Mouse (Mus musculus): ENCODE measurements around the gene Krt19. TPM values are rescaled to one million over a fixed set of nuclear protein-coding genes. Genes with fewer than 3 reads are reported as not detected.

Krt19 gene
- not detected for polyA plus RNA-seq (2021)

DNA sequence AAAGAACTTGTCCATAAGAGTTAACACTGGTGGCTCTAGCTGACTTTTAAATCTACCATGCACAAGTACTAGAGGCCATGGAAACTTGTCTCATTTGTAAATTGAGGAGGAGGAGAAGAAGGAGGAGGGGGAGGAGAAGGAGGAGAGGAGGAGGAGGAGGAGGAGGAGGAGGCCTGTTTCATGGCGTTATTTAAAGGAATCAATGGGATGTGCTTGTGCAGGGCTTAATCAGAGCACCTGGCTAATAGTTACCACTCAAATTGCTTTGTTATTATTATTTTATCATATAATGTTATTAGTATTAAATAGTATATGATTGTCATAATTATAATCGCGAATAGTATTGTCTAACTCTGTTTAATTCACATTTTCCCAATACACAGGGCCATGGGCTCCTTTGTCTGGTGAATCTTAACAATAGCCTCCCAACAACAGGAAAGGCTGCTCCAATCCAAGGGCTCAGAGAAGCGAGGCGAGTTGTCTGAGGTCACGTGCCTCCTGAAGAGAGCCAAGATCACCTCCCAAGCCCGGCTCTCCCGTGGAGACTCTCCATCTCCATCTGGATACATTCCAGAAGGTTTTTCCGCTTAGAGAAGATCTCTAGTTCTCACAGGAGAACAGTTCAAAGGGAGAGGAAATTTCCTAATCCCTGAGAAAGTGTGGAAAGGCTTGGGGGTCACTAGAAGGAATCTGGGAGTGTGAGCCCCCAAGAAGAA, at the start of gene Krt19:
Krt19 (minus strand) TSS at position 51 of the 716 bp plus-strand sequence.
- H3K27me3 ChIP-seq: no peaks in the 10 kb centered on the region
- ChIA-PET CTCF (interaction anchor here (1.5 kb wide), 1 partner anchor 9 kb away, joined by 4 read pairs; no protein-coding TSS in a partner anchor), POLR2A (no interaction called here)
- DNase-seq (ENCODE audit: low read depth, low spot score) (no peak), ATAC-seq (no peak)
- TF ChIP-seq CTCF (IDR thresholded peaks at IDR 0.05): no peak
- in situ Hi-C loops (cut with MboI; ENCODE audit: low pct_unique_long_range_greater_than_20kb): no loop called here

DNA sequence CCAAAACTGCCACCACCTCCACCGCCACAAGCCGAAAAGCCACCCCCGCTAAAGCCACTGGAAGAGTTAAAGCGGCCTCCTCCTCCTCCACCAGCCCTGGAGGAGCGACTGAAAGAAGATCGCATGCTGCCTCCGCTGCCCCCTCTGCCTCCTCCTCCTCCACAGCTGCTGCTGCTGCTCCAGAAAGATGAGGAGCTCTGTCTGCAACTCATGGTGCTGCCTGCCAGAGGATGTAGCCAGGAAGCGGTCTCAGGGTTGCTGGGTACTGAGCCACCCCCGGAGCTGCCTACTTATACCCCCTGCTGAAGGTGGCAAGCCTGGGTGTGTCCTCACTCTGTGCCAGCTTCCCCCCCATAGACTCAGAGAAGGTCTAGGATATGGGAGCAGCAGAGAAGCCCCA, 44.5 kb upstream of the Krt19 start, which contains the start of gene Krt9:
Krt9 (minus strand) TSS at position 255 of the 400 bp plus-strand sequence.
- CTCF ChIA-PET: no interaction called here

DNA sequence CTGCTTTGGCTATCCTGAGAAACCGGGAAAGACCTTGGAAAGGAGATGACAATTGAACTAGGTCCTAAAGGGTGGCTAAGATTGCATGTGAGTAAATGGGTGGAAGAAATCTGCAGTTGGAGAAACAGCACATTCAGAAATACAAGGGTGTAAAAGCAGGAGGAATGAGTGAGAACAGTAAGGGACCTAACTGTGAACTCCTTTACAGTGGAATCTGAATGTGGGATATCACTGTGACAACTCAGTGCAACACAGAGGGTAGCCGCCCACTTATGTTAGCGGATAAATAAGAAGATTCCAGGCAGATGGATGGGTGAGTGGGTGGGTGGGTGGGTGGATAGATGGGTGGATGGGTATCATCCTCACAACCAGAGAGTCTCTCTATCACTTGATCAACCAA, 43.4 kb upstream of the Krt19 start:
- DNase-seq (ENCODE audit: low read depth, low spot score) (no peak), ATAC-seq (no peak)
- H3K27me3 ChIP-seq: peaks cover 46% of the 10 kb centered on the region
- in situ Hi-C loops (cut with MboI; ENCODE audit: low pct_unique_long_range_greater_than_20kb): no loop called here
- TF ChIP-seq CTCF (IDR thresholded peaks at IDR 0.05): no peak
- ChIA-PET POLR2A (no interaction called here), CTCF (no interaction called here)

More for the DNA sequence above, 44.5 kb upstream of the Krt19 start, which contains the start of gene Krt9:
- H3K27me3 ChIP-seq: peaks cover 38% of the 10 kb centered on the region
- in situ Hi-C loops (cut with MboI; ENCODE audit: low pct_unique_long_range_greater_than_20kb): no loop called here
- ATAC-seq (no peak), DNase-seq (ENCODE audit: low read depth, low spot score) (no peak)
- POLR2A ChIA-PET: no interaction called here
- TF ChIP-seq CTCF (IDR thresholded peaks at IDR 0.05): no peak

DNA sequence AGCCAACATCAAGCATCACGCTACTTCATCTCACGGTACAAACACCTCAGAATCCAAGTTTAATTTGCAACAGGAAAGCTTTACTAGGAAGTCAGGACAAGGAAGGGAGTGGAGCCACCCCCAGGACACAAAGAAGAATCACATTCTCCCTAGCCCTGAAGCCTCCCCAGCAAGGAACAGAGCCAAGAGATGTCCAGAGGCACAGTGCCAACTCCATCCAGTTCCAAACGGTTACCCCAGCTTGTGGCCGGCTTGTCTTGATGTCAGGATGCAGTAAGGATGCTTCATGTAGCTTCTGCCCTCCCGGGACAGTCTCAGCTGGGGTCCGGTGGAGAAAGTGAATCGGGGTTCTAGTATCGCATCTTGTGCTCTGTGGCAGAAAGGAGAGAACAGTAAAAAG, 38.3 kb upstream of the Krt19 start:
- DNase-seq (ENCODE audit: low read depth, low spot score) (no peak), ATAC-seq (no peak)
- peaks cover 35% of the 10 kb centered on the region for H3K27me3 ChIP-seq
- no peak for TF ChIP-seq CTCF (IDR thresholded peaks at IDR 0.05)
- ChIA-PET POLR2A (interaction anchor here (0.6 kb wide), 1 partner anchor 766 kb away, joined by 3 read pairs; no protein-coding TSS in a partner anchor), CTCF (interaction anchor here (0.8 kb wide), 1 partner anchor 33 kb away, joined by 3 read pairs; no protein-coding TSS in a partner anchor)
- in situ Hi-C loops (cut with MboI; ENCODE audit: low pct_unique_long_range_greater_than_20kb): no loop called here

DNA sequence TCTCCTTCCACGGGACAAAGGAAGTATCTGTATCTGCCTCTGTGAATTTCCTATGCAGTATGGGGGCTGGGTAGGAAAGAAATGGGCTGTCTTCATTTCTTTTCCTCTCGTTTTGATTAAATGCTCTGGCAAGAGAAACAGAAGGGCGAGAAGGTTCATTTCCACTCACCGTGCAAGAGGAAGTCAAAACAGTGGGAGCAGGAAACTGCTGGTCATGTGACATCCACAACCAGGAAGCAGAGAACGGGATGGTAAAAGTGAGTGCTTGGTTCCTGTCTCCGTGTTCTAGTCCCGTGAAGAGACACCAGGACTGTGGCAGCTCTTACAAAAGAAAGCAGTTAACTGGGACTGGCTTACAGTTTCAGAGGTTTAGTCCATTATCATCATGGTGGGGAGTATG, 33.3 kb upstream of the Krt19 start:
- ATAC-seq (no peak), DNase-seq (ENCODE audit: low read depth, low spot score) (no peak)
- CTCF ChIA-PET: no interaction called here
- in situ Hi-C loops (cut with MboI; ENCODE audit: low pct_unique_long_range_greater_than_20kb): no loop called here
- peaks cover 11% of the 10 kb centered on the region for H3K27me3 ChIP-seq
- TF ChIP-seq CTCF (IDR thresholded peaks at IDR 0.05): no peak
- POLR2A ChIA-PET: no interaction called here

DNA sequence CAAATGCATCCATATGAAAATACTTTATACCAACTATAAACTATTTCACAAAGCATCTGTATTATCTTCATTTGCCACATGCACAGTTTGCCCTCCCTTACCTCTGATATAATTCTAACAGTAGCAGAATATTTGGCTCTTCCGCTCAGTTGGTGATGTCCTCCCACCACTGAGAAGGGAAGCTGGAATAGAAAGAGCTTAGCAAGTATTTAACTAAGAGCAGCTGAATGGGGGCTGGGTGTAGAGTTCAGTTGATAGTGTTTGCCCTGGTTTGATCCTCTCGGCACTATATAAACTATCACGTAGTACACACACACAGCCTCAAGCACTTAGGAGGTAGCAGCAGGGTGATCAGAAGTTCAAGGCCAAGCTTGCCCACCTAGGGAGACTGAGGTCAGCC, 30.8 kb upstream of the Krt19 start:
- H3K27me3 ChIP-seq: peaks cover 9% of the 10 kb centered on the region
- CTCF ChIA-PET: interaction anchor here (2.0 kb wide), 1 partner anchor 10 kb away, joined by 6 read pairs; no protein-coding TSS in a partner anchor
- in situ Hi-C loops (cut with MboI; ENCODE audit: low pct_unique_long_range_greater_than_20kb): no loop called here
- no peak for TF ChIP-seq CTCF (IDR thresholded peaks at IDR 0.05)
- ATAC-seq: no peak
- no peak for DNase-seq (ENCODE audit: low read depth, low spot score)
- POLR2A ChIA-PET: no interaction called here

DNA sequence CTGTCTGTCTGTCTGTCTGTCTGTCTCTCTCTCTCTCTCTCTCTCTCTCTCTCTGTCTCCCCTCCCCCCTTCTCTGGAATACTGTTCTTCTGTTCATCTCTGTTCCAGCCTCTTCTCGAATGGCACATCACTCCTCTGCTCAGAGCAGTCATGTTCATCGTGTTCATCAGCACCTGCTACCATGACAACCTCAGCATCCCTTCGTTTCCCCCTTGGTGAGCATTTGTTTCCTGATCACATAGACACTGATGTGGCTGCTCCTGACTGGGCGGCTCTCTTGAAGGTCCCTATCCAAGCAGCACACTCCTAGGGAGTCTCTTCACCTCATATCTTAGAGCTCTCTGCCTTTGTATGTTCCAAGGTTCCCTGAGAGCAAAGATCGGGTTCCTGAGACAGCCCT, 29.8 kb upstream of the Krt19 start:
- peaks cover 9% of the 10 kb centered on the region for H3K27me3 ChIP-seq
- DNase-seq (ENCODE audit: low read depth, low spot score) (no peak), ATAC-seq (no peak)
- TF ChIP-seq CTCF (IDR thresholded peaks at IDR 0.05): no peak
- CTCF ChIA-PET: no interaction called here
- POLR2A ChIA-PET: no interaction called here
- in situ Hi-C loops (cut with MboI; ENCODE audit: low pct_unique_long_range_greater_than_20kb): no loop called here

DNA sequence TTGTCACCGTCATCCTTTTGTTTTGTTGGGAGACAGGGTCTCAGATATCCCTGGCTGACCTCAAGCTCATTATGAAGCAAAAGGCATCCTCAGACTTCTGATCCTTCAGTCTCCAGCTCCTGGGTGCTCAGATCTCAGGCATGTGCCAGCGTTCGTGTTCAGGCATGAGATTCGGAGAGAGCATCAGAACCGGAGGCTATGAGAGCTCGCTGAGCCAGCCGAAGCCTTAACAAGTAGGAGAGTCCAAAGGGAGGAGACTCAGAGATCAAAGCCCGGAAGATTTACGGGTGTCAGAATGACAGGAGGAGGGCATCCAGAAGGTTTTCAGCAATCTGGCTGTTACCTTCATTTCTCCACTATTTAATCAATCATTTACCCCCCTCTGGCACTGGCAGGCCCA, 28.3 kb upstream of the Krt19 start:
- CTCF ChIA-PET: no interaction called here
- DNase-seq (ENCODE audit: low read depth, low spot score) (no peak), ATAC-seq (no peak)
- POLR2A ChIA-PET: no interaction called here
- TF ChIP-seq CTCF (IDR thresholded peaks at IDR 0.05): no peak
- H3K27me3 ChIP-seq: peaks cover 7% of the 10 kb centered on the region
- in situ Hi-C loops (cut with MboI; ENCODE audit: low pct_unique_long_range_greater_than_20kb): no loop called here

DNA sequence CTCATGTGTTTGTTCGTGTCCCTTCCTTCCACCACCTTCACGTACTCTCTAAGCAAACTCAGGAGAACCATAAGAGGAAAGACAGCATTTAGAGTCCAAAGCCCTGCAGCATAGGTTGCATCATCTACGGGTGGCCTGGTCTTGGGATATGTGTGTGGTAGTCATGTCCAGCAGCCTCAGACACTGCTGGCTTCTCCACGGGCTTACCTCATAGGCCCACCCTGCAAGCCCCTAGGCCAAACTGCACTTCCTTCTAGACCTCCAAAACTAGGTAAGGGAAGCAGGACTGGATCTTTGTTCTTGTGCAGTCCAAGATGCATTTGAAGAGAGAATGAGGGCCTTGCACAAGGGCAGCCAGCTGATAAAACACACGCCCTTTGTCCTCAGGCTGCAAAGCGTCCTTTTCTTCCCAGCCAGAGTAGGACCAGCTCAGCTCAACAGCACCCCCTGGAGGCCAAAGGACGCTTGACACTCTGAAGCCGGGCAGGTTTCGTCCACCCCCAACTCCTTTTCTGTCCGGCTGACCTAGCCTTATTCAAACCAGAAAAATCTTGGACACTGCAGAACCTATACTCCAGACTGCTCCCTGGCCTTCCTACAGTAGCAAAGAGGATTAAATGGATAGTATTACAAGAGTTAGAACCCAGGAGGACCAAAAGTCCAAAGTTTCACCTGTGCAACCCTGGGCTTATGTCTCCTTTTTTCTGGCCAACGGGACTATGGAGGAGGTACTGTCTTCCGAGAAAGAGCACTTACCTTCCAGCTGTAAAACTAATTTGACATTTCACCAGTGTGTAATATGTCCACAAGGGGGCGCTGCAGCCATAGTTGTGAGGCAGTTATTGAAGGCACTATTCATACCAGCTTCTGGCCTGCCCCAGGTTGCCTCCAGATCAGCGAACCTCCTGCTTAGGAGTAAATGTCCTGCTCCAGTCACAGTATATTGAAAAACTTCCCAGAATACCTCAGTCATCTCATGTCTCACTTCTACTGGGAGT, 20.6 kb upstream of the Krt19 start:
- ChIA-PET CTCF (interaction anchor here (0.5 to 3.2 kb wide), 17 partner anchors 9 to 705 kb away, joined by 3 to 20 read pairs (median 5); partner anchors contain the start of genes Krt33b and Krt35), POLR2A (interaction anchor here (0.7 to 1.4 kb wide), 2 partner anchors 112 to 129 kb away, joined by 3 to 10 read pairs; no protein-coding TSS in a partner anchor)
- peak; percentile 71 for ATAC-seq
- in situ Hi-C loops (cut with MboI; ENCODE audit: low pct_unique_long_range_greater_than_20kb): loop anchor here (10.0 kb wide), 1 partner anchor 594 kb away; no protein-coding TSS in a partner anchor
- H3K27me3 ChIP-seq: no peaks in the 10 kb centered on the region
- DNase-seq (ENCODE audit: low read depth, low spot score): no peak
- TF ChIP-seq CTCF (IDR thresholded peaks at IDR 0.05): peak; percentile 81

DNA sequence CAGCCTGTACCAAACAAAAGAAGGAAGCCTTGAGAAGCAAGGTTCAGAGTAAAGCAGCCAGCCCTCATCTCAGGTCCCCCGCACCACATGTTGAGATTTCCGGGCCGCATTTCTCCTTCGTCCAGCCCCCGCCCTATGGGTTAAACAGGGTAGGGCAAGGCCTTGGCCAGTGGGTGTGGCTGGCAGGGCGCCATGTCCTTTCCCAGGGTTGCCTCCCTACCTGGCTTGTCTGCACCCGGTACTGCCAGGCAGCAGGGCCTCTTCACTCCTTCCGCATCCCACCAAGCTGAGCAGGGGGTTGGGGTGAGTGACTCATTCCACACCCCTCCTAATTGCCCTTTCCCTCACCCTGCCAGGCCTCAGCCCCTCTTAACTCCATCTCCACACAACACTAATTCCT, 19.6 kb upstream of the Krt19 start:
- CTCF ChIA-PET: interaction anchor here (1.4 to 2.4 kb wide), 5 partner anchors 8 to 704 kb away, joined by 3 to 10 read pairs (median 5); partner anchors contain the start of gene Krt33b
- TF ChIP-seq CTCF (IDR thresholded peaks at IDR 0.05): no peak
- DNase-seq (ENCODE audit: low read depth, low spot score) (no peak), ATAC-seq (no peak)
- POLR2A ChIA-PET: no interaction called here
- in situ Hi-C loops (cut with MboI; ENCODE audit: low pct_unique_long_range_greater_than_20kb): loop anchor here (10.0 kb wide), 1 partner anchor 593 kb away; no protein-coding TSS in a partner anchor
- H3K27me3 ChIP-seq: no peaks in the 10 kb centered on the region

Data from Patski (cell line).